Mouse (Mus musculus) layer of hippocampus, adult 11-12 months (tissue): ENCODE data around the gene Racgap1.
A peak's percentile ranks its signal among the peaks of the same experiment; 100 is the strongest.

Source experiments
- DNase-seq: peaks from one replicate; pipeline ENCODE4 v3.0.0; 2022; ENCODE audit warnings: low spot score

Racgap1 gene

DNA sequence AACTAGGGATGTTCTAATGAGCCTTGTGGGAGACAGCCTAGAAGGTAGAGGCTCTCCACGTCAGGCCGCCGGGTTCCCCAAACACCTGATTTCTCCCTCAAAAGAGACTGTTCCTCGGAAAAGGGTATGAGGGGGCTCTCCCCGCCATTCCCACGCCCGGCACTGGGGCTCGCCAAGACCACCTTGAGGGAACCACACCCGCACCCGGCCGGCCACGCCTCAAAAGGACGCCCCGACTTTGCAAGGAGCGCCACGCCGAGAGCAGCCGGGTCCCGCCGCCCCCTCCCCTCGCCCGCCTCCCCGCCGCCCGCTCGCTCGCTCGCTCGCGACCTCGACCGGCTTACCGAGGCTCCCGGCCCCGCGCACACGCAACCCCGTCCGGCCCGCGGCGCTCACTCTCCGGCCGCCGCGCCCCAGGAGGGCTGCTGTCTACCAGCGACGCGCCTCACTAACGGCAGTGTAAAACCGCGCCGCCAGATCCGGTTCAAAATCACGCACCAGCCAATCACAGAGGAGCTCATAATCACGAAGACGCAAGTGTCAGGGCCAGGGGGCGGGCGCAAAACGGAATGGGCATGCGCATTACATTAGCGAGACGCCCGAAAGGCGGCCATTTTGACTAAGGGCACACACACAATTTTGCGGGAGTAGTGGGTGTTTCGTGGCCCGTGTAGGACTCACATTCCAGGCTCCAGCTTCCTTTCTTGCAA lies at the start of gene Racgap1:
Gene Racgap1, minus strand, starts transcription at position 494 of the 710 bp plus-strand sequence.
- peak; percentile 98 for DNase-seq

DNA sequence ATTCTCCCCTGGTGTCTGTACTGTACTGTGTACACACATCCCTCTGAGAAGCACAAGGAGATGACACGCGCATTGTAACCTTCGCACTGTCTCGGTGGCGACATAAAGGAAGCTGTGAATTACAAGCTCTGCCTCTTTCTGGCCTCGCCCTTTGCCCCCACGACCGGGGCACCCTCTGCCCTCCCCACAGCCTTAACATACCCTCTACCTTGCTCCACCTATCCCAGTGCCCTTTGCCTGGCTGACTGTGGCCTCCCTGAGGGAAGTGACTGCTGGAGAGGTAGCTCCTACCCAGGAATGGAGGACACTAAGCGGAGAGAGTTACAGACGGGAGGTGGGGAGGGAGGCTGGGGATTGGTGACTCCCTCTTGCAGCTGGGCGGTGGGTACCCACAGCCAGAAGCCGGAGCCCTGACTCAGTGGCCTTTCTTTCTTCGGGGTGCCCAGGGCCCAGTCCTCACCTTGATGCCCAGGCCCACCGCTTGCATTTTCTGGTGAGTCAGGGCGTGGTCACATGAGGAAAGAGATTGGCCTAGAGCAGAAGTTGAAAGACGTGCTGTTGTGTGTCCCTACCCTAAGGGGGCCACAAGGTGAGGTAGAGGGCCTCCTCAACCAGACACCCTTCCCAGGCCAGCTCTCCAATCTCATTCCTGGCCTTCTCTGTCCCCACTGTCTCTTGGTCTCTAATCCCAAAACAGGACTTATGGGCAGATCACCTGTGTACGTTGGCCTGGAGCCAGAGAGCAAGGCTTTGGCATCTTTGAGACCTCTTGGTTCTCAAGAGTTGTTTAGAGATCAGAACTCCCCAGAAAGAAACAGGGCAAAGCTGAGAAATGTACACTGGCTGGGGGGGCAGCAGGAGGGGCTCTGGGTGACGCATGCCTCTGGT lies 49.0 kb upstream of the Racgap1 start:
- DNase-seq, result no peak

DNA sequence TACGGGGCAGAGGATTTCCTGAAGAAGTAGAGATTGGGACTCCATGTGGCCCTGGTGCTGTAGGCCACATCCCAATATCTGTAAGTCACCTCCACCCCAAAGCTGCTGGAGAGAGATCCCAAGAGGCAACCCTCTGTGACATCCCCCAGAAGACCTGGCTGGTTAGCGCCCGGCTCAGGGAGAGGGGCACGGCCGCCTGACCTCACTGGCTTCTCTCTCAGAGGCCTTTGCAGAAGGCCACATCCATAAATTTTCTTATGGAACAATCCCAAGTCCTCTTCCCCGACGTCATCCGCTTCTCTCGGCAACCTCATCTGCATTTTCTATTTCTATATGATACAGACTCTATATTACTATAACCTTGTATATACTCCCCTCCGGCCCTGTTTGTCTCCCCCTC lies 48.3 kb upstream of the Racgap1 start:
- no peak for DNase-seq

DNA sequence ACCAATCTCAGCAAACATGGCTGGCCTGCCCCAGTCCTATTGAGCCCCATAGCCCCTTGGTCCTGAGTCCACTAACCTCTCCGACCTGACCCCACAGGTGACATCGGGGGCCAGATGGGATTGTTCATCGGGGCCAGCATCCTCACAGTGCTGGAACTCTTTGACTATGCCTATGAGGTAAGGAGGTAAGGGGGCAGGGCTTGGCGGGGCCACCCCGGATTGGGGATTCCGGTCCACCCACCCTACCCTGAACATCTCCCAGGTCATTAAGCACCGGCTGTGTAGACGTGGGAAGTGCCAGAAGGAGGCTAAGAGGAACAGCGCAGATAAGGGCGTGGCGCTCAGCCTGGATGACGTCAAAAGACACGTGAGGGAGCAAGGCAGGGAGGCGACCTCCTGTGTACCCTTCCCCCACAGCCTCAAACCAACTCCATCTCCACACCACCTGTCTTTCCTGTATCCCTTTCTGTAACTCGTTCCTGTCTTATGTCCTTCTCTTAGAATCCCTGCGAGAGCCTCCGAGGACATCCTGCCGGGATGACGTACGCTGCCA lies 47.2 kb upstream of the Racgap1 start:
- no peak for DNase-seq

DNA sequence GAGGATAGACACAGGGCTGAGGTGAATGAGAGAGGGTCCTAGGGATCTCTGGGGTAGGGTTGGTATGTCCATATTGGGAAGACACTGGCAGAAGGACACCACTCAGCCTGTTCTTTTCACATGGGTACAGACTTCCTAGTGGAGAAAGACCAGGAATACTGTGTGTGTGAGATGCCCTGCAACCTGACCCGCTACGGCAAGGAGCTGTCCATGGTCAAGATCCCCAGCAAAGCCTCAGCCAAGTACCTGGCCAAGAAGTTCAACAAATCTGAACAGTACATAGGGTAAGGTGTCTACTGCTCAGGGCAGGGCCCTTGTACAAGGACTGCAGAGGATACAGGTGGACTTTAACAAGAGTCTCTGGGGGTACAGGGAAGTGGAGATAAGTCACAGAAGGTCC lies 45.9 kb upstream of the Racgap1 start:
- no peak for DNase-seq

- no peak for DNase-seq
Measured at GRCm38 (mm10) chr15:99691976-99692375, 40.5 kb upstream of the Racgap1 start.

GRCm38 (mm10) chr15:99690924-99691323 lies 39.5 kb upstream of the Racgap1 start:
- DNase-seq, result no peak

GRCm38 (mm10) chr15:99688712-99689111 lies 37.3 kb upstream of the Racgap1 start:
- peak; percentile 71 for DNase-seq

DNA sequence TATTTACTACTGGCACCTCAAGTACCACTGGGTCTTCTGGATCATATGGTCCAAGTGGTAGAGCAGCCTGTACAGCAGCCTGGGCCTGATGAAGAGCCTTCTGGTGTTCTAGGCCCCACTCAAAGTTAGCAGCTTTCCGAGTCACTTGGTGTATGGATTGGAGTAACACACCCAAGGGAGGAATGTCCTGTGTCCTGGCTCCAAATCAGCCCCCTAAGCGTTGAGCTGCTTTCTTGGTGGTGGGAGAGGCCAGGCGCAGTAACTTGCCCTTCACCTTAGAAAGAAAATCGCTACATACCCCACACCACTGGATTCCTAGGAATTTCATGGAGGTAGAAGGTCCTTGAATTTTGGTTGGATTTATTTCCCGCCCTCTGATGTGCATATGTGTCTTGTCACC lies 32.7 kb upstream of the Racgap1 start:
- DNase-seq, result no peak

DNA sequence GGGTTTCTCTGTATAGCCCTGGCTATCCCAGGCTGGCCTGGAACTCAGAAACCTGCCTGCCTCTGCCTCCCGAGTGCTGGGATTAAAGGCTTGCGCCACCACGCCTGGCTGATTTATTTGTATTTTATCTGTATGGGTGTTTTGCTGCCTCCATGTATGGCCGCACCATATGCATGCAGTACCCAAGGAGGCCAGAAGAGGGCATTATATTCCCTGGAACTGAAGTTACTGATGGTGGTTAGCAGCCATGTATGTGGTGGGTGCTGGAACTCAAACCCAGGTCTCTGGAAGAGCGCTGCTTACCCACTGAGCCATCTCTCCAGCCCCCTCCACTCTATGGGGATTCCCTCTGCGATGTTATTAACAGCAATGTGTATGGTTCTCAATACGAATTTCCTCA lies 31.4 kb upstream of the Racgap1 start:
- no peak for DNase-seq

DNA sequence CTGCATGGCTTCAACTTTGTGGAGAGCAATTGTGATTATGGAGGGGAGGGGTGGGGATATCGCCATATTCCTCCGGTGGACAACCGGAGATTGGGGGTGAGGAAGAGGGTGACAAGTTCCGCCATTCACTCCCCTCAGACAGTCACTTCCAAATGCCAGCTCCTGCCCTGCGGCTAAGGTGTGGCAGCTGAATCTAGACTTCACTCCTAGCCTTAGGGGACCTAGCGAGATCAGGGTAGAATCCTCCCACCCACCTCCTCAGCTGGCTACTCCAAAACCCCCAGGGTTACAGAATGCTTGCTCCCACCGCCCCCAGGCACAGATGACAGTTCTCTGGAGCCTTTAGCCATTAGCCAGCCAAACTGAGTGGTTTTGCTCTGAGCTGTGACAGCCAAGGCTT lies 27.6 kb upstream of the Racgap1 start:
- no peak for DNase-seq

DNA sequence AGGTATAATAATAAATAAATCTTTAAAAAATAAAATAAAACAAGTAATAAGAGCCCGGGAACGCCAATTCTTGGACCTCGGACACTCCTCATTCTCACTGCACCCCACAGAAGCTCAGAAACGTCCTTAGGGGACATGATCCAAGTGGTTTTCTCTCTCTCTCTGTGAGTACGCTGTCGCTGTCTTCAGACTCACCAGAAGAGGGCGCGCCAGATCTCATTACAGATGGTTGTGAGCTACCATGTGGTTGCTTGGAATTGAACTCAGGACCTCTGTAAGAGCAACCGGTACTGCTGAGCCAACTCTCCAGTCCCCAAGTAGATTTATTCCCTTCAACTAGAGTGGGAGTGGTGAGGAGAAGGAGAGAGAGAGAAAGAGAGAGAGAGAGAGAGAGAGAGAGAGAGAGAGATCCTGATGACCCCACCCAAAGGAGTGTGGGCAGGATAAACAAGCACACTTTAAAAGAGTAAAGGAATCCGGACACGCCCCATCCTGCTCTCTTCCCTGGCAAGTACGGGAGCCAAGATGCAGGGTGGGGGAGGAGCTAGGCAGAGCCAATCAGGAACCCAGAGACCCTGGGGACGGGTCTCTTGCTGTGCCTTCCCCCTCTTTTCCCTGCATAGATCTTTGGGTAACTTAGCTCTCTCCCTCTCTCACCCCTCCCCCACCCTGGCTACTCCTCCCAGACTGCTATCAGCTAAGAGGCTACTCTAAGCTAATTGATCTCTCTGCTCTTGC lies 26.8 kb upstream of the Racgap1 start:
- DNase-seq, result no peak

DNA sequence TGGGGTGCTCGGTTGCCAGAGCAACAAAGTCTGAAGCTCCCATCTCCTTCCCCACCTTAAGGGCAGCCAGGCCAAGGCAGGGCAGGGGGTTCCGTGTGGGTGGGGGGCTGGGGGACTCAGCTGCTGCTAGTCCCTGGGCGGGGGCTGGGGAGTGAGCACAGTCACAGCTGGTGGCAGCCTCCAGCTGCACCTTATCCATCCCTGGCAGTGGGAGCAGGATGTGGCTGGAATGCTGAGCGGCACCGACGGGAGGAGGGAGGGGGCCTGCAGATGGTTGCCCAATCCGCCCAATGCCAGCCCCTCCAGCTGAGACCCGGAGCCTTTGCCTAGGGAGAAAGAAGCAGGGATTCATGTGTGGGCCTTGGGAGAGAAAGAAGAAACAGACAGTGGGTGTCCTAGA lies 25.6 kb upstream of the Racgap1 start:
- DNase-seq, result no peak

GRCm38 (mm10) chr15:99674866-99675265 lies 23.4 kb upstream of the Racgap1 start:
- no peak for DNase-seq

DNA sequence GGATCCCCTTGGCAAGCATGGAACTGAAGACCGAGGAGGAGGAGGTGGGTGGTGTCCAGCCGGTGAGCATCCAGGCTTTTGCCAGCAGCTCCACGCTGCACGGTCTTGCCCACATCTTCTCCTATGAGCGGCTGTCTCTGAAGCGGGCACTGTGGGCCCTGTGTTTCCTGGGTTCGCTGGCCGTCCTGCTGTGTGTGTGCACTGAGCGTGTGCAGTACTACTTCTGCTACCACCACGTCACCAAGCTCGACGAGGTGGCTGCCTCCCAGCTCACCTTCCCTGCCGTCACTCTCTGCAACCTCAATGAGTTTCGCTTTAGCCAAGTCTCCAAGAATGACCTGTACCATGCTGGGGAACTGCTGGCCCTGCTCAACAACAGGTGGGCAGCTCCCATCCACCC lies 20.3 kb upstream of the Racgap1 start:
- no peak for DNase-seq

DNA sequence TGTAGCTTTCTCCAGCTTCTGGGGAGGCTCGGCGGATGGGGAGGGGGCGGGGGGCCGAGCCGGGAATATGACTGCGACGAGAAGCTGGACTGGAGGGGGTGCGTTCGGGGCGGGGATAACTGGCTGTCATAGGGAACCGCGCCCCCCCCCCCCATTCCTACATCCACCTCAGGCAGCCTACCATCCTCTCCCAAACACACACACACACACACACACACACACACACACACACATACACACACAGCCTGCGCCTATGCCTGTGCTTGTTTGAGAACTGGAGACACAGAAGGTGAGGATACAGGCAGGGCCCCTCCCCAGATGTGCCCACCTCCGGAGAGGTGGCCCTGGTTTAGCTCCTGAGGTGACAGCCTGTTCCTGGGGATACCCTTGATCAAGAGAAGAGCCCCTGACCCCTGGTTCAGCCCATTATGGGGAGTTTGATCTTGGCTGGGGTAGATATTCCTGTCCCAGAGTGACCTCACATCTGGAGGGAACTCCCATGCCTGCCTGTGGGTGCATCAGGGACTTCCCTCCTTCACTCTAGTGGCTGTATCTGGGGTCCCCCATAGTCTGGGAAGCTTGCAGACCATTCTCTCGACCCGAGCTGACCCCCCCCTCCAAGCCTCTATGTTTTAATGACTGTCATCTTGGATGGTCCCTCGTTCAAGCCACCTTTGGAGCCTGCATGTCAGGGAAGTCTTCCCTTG lies 19.7 kb upstream of the Racgap1 start:
- no peak for DNase-seq

DNA sequence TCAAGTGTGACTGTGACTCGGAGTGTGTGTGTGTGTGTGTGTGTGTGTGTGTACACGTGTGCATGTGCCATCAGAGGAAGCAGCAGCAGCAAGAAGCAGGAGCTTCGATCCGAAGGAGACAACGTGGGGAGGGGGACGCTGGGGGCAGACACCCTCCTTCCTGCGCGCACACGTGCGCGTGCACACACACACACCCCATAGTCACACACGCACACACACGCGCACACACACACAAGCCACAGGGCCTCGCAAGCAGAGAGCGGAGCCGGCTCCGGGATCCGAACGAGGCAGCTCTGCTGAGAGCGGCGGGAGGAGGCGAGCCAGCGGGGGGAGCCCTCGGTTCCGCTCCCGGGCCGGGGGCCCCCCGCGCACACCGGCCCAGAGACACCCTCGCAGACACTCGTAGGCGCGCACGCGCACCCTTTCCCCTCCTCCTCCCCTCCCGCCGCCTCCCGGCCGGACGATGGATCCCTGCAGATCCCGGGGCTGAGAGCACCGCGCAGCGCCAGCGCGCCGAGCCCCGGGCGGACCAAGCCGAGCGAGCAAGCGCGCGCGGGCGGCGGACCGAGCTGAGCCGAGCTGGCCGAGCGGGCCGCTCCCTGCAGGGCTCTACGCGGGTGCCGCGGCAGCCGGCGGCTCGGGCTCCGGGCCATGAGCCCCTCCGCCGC lies 18.8 kb upstream of the Racgap1 start, which contains the start of gene Asic1:
Gene Asic1, plus strand, starts transcription at position 215 of the 668 bp plus-strand sequence.
- DNase-seq, result peak; percentile 64

- no peak for DNase-seq
Measured at GRCm38 (mm10) chr15:99669392-99669791, 17.9 kb upstream of the Racgap1 start.

DNA sequence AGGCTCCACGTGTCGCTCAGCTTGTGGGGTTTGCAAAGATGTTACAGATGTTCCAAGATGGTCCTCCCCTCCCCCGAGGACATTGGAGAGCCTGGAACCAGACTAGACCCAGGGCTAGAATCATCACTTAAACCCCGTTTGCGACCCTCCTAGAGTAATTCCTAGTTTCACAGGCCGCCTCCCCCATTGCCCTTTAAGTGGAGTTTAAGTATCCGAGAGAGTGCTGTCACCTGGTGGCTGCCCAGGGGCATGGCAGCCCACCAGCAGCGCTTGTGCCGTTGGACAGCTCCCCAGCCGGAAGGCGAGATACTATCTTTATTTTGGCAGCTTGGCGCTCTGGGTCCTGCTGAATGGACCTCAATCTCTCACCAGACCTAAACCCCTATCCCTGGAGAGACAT lies 17.4 kb upstream of the Racgap1 start:
- DNase-seq, result peak; percentile 78

GRCm38 (mm10) chr15:99667544-99667943 lies 16.1 kb upstream of the Racgap1 start:
- DNase-seq, result no peak
